Mouse (Mus musculus) intestine, embryonic 16.5 days (tissue): ENCODE measurements around the gene Mob3b. TPM values are rescaled to one million over a fixed set of nuclear protein-coding genes. Genes with fewer than 3 reads are reported as not detected.
A peak's percentile ranks its signal among the peaks of the same experiment; 100 is the strongest.

Experiments used
- ATAC-seq: fragments of 200-750 bp; cut with Nextera tagmentation; 2 replicates; pipeline ENCODE4 v1.8.0; 2017; ENCODE audit warnings: moderate TSS enrichment, moderate library complexity
- H3K27ac ChIP-seq: fragments of 300-500 bp; sonication (generic); 2 replicates; pipeline ENCODE4 v1.5.1; 2014; ENCODE audit warnings: mild to moderate bottlenecking, low read length
- H3K27me3 ChIP-seq: fragments of 300-500 bp; sonication (generic); replicated peaks from 2 replicates; pipeline ENCODE4 v1.6.1; 2014; ENCODE audit warnings: low read length, control low read depth, mixed read lengths; ENCODE audit not compliant: control insufficient read depth, insufficient read depth
- H3K36me3 ChIP-seq: fragments of 300-500 bp; sonication (generic); 2 replicates; pipeline ENCODE4 v1.6.1; 2014; ENCODE audit warnings: low read length, control low read depth; ENCODE audit not compliant: control insufficient read depth, insufficient read depth
- H3K4me1 ChIP-seq: fragments of 300-500 bp; sonication (generic); 2 replicates; pipeline ENCODE4 v1.6.1; 2014; ENCODE audit warnings: low read length, control low read depth, mixed read lengths; ENCODE audit not compliant: control insufficient read depth, insufficient read depth
- H3K4me2 ChIP-seq: fragments of 300-500 bp; sonication (generic); 2 replicates; pipeline ENCODE4 v1.6.1; 2014; ENCODE audit warnings: low read depth, low read length, control low read depth
- H3K4me3 ChIP-seq: fragments of 300-500 bp; sonication (generic); 2 replicates; pipeline ENCODE4 v1.5.1; 2014; ENCODE audit warnings: mild to moderate bottlenecking, low read length
- H3K9ac ChIP-seq: fragments of 300-500 bp; sonication (generic); 2 replicates; pipeline ENCODE4 v1.6.1; 2014; ENCODE audit warnings: low read depth, low read length
- H3K9me3 ChIP-seq: fragments of 300-500 bp; sonication (generic); 2 replicates; pipeline ENCODE4 v1.6.1; 2016; ENCODE audit warnings: low read length, control low read depth; ENCODE audit not compliant: control insufficient read depth
- WGBS: fragments of 180-500 bp; shearing (Covaris S2); extraction: QIAGEN DNeasy Blood & Tissue Kit; methylation state at CpG from one replicate; pipeline ENCODE4 v1.1.7; 2014; 5-methylcytosine and 5-hydroxymethylcytosine counted together
- polyA plus RNA-seq: library from polyadenylated mRNA; unstranded; fragments of >200 nt; fragmentation: Nextera tagmentation; extraction: Ambion mirVana; gene quantifications from 2 replicates; pipeline ENCODE4 v1.2.1, GENCODE M21; 2015

The Mob3b gene
- polyA plus RNA-seq, 1 experiment from 2014 or later, result 27.5 TPM

DNA sequence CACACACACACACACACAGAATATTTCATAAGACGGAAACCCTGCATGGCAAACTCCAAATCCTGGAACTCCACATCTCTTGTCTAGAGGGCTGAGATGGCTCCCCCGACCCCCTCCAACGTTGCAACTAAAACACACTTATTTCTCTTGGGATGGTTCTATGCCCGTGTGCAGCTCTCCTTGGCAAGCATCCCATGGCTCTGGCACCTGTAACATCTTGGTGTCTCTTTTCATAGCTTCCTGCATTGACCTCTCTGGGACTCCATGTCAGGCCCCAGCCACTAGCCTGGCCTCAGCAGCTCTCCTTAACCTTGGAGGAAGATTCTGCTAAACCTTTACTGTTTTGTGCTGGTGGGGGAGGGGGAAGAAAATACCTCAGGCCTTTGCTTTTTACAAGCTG, 21.5 kb downstream of the Mob3b start:
- no peaks in the 10 kb centered on the region for H3K9me3 ChIP-seq
- ATAC-seq, result no peak
- no peaks in the 10 kb centered on the region for H3K27me3 ChIP-seq
- H3K4me2 ChIP-seq, result no peak overlapping the region
- no peak overlapping the region for H3K4me3 ChIP-seq
- 73% methylated on average over 4 of the region's 4 CpGs for WGBS
- no peak overlapping the region for H3K9ac ChIP-seq
- H3K27ac ChIP-seq, result no peak overlapping the region
- H3K36me3 ChIP-seq, result no peaks in the 10 kb centered on the region
- H3K4me1 ChIP-seq, result peaks cover 19% of the 10 kb centered on the region

DNA sequence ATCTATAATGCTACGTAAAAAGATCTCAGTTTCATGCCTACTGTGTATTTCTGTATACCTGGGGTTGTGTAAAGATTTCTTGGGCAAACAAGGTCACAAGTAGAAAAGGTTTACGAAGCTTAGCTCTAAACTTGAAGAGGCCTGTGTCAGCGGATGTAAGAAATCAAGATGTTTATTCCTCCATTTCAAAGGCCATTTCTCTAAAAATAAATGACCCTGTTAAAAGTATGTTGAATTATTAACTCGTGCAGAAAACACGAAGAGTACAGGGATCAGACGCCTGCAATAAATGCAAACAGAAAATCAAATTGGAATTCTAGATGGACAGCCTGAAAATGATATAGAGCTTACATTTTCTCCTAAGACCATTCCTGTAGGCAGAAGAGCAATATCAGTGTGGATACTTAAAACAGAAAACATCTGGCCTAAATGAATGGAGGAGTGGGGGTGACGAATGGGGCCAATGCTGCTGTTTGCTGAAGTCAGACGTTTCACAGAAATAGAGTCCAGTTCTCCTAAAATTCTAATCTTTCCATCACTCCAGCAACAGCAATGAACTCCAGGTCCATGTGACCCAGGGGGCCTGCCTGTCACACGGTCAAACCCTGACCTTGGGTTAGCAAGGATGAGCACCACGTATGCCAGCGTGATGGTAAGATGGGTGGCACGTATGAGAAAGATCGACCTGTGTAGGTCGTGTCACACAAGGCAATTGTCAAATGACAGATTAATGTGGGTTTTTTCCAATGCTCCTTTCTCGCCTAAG, 22.3 kb downstream of the Mob3b start:
- no peak for ATAC-seq
- H3K27me3 ChIP-seq, result no peaks in the 10 kb centered on the region
- no peak overlapping the region for H3K9ac ChIP-seq
- H3K27ac ChIP-seq, result no peak overlapping the region
- no peaks in the 10 kb centered on the region for H3K9me3 ChIP-seq
- peaks cover 22% of the 10 kb centered on the region for H3K4me1 ChIP-seq
- H3K4me3 ChIP-seq, result no peak overlapping the region
- WGBS, result 50% methylated on average over 15 of the region's 15 CpGs
- H3K4me2 ChIP-seq, result no peak overlapping the region
- H3K36me3 ChIP-seq, result no peaks in the 10 kb centered on the region

DNA sequence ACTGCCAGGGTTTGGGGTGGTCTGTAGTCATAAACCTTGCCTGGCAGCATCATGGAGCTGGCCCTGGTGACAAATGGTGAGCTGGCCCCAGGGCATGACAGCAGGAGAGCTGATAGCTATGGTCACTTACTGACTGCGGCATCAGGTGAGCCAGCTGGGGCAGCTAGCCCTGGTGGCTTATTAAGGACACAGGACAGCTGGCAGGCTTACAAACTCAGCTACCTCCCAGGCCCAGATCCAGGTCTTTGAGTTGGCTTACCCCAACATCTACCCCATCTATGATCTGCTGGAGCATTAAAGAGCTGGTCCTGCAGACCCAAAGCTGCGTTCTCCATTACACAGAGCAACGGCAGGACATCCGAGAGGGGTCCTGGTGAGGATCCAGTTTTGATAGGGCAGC, 23.9 kb downstream of the Mob3b start:
- H3K4me3 ChIP-seq, result no peak overlapping the region
- no peak overlapping the region for H3K27ac ChIP-seq
- 84% methylated on average over 4 of the region's 4 CpGs for WGBS
- no peak for ATAC-seq
- H3K9ac ChIP-seq, result no peak overlapping the region
- H3K9me3 ChIP-seq, result no peaks in the 10 kb centered on the region
- no peaks in the 10 kb centered on the region for H3K27me3 ChIP-seq
- peaks cover 25% of the 10 kb centered on the region for H3K4me1 ChIP-seq
- H3K36me3 ChIP-seq, result no peaks in the 10 kb centered on the region
- H3K4me2 ChIP-seq, result no peak overlapping the region

DNA sequence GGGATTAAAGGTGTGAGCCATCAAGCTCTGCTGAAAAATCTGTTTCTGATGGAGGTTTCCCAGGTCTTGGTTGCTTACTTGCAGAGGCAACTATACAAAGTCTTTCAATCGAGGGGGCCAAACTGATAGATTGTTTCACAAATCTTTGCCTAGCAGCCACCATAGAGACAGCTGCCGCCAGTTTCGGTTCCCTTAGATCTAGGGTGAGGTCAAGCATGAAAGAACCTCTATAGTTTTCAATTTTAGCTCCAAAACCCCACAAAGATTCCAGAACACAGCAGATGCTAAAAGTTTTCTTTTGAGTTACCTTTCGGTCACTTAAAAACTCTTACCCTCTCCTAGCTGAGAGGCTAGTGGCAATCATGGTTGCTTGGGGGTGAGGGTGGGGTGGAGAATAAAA, 25.7 kb downstream of the Mob3b start:
- WGBS, result 93% methylated on average over 4 of the region's 4 CpGs
- H3K4me2 ChIP-seq, result no peak overlapping the region

DNA sequence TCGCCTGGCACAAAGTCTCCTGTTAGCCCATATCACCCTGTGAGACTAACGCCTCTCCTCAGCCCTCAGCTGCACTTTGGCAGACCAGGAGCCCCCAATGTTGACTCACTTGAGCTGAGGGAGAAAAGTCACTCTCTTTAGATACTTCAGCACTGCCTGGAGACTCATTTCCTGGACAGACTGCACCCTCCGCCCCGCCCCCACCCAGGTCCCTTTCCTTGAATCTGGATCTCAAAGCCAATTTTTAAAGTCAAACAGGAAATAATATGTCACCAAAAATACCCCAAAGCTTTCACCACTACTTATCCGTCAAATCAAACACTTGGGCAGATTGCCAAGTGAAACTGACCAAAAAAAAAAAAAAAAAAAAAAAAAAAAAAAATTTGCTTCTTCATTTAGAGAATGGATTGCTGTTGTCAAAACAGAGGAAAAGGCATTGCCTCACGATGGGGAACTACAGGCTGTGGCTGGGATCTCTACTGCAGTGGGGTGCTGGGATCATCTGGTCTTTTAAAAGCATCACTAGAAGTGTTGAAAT, 26.8 kb downstream of the Mob3b start:
- peak; percentile 63 for ATAC-seq
- Histone ChIP-seq H3K27me3 (no peaks in the 10 kb centered on the region), H3K27ac (0 out of 2 replicates have a peak overlapping the region, but pooled peaks have one; percentile 30), H3K4me1 (peaks cover 25% of the 10 kb centered on the region), H3K9me3 (no peaks in the 10 kb centered on the region), H3K4me2 (no peak overlapping the region), H3K9ac (no peak overlapping the region), H3K36me3 (no peaks in the 10 kb centered on the region), H3K4me3 (no peak overlapping the region)
- WGBS, result 26% methylated on average over 6 of the region's 6 CpGs

More for the DNA sequence above, 25.7 kb downstream of the Mob3b start:
- ATAC-seq, result no peak
- Histone ChIP-seq H3K27me3 (no peaks in the 10 kb centered on the region), H3K36me3 (no peaks in the 10 kb centered on the region), H3K4me1 (peaks cover 26% of the 10 kb centered on the region), H3K9ac (no peak overlapping the region), H3K4me3 (no peak overlapping the region), H3K9me3 (no peaks in the 10 kb centered on the region), H3K27ac (no peak overlapping the region)

DNA sequence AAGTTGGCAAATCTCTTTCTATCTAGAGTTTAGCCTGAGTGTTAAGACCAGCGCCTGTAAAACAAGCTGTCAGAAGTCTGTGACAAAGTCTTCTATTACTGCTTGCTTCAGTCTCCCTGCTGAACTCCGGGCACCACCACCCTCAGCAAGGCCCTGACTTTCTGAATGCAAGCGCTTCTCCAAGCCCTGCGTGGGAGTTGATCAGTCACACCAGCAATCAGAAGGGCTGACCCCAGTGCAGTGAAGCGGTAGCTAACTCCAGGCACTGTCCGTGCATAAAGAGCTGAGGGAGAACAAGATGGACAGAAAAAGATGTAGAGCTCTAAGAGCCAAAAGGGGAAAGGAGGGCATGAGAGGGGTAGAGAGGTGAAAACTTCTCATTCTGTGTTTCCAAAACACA, 29.5 kb downstream of the Mob3b start:
- peaks cover 29% of the 10 kb centered on the region for H3K4me1 ChIP-seq
- WGBS, result 50% methylated on average over 6 of the region's 6 CpGs
- H3K9ac ChIP-seq, result no peak overlapping the region
- no peak for ATAC-seq
- H3K4me2 ChIP-seq, result no peak overlapping the region
- 0 out of 2 replicates have a peak overlapping the region, but pooled peaks have one; percentile 11 for H3K27ac ChIP-seq
- H3K9me3 ChIP-seq, result no peaks in the 10 kb centered on the region
- H3K4me3 ChIP-seq, result no peak overlapping the region
- H3K36me3 ChIP-seq, result no peaks in the 10 kb centered on the region
- H3K27me3 ChIP-seq, result no peaks in the 10 kb centered on the region

DNA sequence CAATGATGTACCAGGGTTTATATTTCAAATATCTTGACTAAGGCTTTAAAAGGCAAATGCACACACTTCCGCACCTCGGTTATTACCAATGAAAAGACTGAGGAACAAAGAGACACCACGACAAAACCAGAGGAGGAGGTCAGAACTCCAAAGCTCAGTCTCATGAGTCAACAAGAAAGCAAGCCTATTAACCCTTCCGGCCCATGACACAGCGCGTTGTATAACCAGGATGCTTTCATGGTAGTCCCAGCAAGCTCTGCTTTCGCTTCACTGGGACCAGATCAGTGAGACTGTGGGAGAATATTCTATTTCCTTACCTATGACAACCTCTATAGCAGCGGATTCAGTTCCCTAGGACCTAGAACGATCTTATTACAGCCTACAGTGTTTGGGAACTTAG, 30.5 kb downstream of the Mob3b start:
- H3K27ac ChIP-seq, result no peak overlapping the region
- no peaks in the 10 kb centered on the region for H3K36me3 ChIP-seq
- no peak overlapping the region for H3K9ac ChIP-seq
- H3K27me3 ChIP-seq, result no peaks in the 10 kb centered on the region
- WGBS, result 68% methylated on average over 9 of the region's 9 CpGs
- ATAC-seq, result no peak
- no peak overlapping the region for H3K4me2 ChIP-seq
- no peak overlapping the region for H3K4me3 ChIP-seq
- no peaks in the 10 kb centered on the region for H3K9me3 ChIP-seq
- H3K4me1 ChIP-seq, result peaks cover 29% of the 10 kb centered on the region

DNA sequence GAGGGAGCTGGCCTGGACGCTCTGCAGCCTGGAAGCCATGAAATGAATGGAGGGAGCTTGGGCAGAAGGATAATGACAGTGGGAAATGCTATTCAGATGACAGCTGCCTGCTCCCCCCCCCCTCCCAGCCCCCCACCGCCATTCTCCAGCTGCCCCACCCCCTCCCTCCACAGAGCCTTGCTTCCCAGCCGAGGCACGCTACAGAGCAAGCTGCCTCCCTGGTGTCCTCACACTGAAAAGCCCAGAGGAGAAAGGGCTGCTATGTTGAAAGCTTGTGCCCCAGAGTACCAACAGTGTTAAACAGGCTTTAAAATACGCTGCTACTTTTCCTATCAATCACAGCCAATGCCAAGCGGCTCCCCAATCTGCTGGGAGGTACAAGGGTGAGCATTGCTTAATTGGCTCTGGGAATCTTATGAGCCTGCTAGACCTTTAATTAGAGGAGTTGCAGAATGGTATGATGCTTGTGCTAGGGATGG, 31.9 kb downstream of the Mob3b start:
- Histone ChIP-seq H3K9me3 (no peaks in the 10 kb centered on the region), H3K27me3 (no peaks in the 10 kb centered on the region), H3K4me1 (peaks cover 31% of the 10 kb centered on the region), H3K4me2 (peak overlapping the region; percentile 16; the same call in 1 of the 2 replicates), H3K9ac (no peak overlapping the region), H3K36me3 (no peaks in the 10 kb centered on the region), H3K4me3 (no peak overlapping the region), H3K27ac (peak overlapping the region; percentile 19; the same call in 1 of the 2 replicates)
- ATAC-seq, result peak; percentile 45
- WGBS, result 19% methylated on average over 6 of the region's 6 CpGs

DNA sequence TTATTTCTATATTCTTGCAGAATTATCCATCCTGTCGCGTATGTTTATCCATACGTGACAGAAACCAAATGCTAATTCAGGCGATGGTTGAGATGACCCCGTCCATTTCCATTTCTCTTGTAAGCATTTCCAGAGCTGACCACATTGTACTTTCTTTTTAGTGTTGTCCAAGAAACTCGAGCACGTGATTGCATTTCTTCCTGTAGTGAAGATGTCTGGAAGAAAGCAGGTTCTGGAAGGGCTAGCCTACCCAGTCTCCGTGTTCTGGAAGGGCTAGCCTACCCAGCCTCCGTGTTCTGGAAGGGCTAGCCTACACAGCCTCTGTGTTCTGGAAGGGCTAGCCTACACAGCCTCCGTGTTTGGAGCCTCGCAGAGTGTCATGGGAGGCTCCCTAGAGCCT, 33.3 kb downstream of the Mob3b start:
- no peaks in the 10 kb centered on the region for H3K27me3 ChIP-seq
- peak overlapping the region; percentile 82 for H3K27ac ChIP-seq
- H3K9me3 ChIP-seq, result no peaks in the 10 kb centered on the region
- no peaks in the 10 kb centered on the region for H3K36me3 ChIP-seq
- H3K4me2 ChIP-seq, result no peak overlapping the region
- 0 out of 2 replicates have a peak, but pooled peaks have one; percentile 3 for ATAC-seq
- H3K4me1 ChIP-seq, result peaks cover 32% of the 10 kb centered on the region
- 48% methylated on average over 11 of the region's 11 CpGs for WGBS
- H3K9ac ChIP-seq, result no peak overlapping the region
- no peak overlapping the region for H3K4me3 ChIP-seq
